Mouse (Mus musculus) cortical plate, adult 2 months (tissue): Measurements from ENCODE around the gene Aebp2.

Source experiments
- CTCF ChIP-seq: fragments of 200-500 bp; IDR thresholded peaks from 2 replicates; pipeline ENCODE4 v1.5.1; 2011; ENCODE audit warnings: mild to moderate bottlenecking, control low read depth, low read length; ENCODE audit not compliant: insufficient read depth; ENCODE audit errors: extremely low read depth
- POLR2A ChIP-seq: fragments of 200-500 bp; IDR thresholded peaks from 2 replicates; pipeline ENCODE4 v1.6.1; 2011; ENCODE audit warnings: mild to moderate bottlenecking, low read length, control low read depth; ENCODE audit not compliant: insufficient read depth; ENCODE audit errors: extremely low read depth

GRCm38 (mm10) chr6:140661777-140662176 lies 39.3 kb downstream of the Aebp2 start:
- TF ChIP-seq CTCF (no peak), POLR2A (no peak)
